Mouse (Mus musculus) small intestine, adult 2 months (tissue): Measurements from ENCODE around the gene Gpn3.

ENCODE experiments used
- CTCF ChIP-seq: fragments of 200-500 bp; IDR thresholded peaks from 2 replicates; pipeline ENCODE4 v1.5.1; 2012; ENCODE audit warnings: low read depth, mild to moderate bottlenecking, control low read depth, inconsistent platforms, low read length, moderate library complexity, mixed read lengths; ENCODE audit not compliant: insufficient replicate concordance, insufficient read length; ENCODE audit errors: extremely low read depth
- POLR2A ChIP-seq: fragments of 200-500 bp; IDR thresholded peaks from 2 replicates; pipeline ENCODE4 v1.6.1; 2012; ENCODE audit warnings: low read depth, mild to moderate bottlenecking, control low read depth, inconsistent platforms, low read length, moderate library complexity

DNA sequence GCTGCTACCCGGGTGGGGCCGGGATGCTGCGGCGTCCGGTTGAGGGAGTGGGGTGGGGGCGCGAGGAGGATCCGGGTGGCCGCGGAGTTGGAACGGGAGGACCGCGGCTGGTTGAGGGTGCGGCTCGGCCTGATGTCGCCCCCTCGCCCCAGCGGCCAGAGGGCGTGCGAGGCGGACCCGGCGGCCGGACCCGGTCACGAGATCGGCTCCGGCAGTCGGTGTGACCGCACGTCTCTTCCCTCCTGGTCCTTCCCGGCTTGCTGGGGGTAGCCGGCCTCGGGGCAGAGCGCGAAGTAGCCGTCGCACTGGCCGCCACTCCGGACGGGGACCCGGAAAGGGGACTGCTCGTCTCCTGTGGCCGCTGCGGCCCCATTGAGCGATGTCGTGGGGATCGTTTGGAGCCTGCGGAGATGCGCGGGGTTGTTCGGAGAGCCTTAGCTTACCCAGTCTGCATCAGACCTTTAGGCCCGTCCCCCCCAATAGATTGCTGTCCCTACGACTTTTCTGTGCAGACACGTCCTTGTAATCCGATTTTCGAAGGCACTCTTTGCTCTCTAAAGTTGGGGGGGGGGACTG lies 17.1 kb upstream of the Gpn3 start:
- TF ChIP-seq CTCF (no peak), POLR2A (no peak; the same call in 1 of the 2 replicates)
